Mouse (Mus musculus) bone marrow macrophage, adult 2 months (primary cell): ENCODE measurements around the gene Ctnnd1.

ENCODE experiments used
- CTCF ChIP-seq: IDR thresholded peaks from 2 replicates; pipeline ENCODE4 v1.5.1; 2012; ENCODE audit warnings: low read depth, mild to moderate bottlenecking, low read length, moderate library complexity
- POLR2A ChIP-seq: IDR thresholded peaks from 2 replicates; pipeline ENCODE4 v1.6.1; 2012; ENCODE audit warnings: mild to moderate bottlenecking, low read depth, low read length, borderline replicate concordance

- TF ChIP-seq CTCF (no peak), POLR2A (no peak)
These were observed 69.4 kb downstream of the Ctnnd1 start for GRCm38 (mm10) chr2:84581208-84581607.
